ENCODE assay signal across 9 mouse cellular contexts in the genomic region with DNA sequence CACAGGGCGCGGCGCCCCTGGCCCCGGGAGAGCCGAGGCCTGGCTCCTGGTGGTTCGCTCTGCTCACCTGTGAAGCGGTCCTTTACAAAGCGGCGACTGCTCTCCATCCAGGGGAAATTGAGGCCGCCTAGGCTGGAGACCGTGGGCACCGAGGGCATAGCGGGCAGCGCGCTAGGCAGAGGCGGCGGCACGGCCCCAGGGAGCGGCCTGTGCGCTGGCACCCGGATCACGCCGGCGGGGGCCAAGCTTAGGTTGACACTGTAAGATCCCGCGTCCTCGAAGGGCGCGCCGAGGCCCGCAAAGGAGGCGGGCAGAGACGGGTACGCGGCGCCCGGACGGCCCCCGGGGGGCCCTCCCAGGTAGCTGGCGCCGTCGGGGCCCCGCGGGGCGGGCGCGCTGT. TPM values are rescaled to one million over a fixed set of nuclear protein-coding genes. Genes with fewer than 3 reads are reported as not detected.
DNase-seq lines count a peak whose midpoint lies in the region; ATAC-seq lines count a peak whose summit lies in the region.
"Had no signal": no experiment of that assay in that cellular context is flagged by ENCODE, and none has a peak within 500 bp of the region (broad histone marks: within the 10 kb centered on the region; RNA-seq: fewer than 3 reads in every experiment).

No protein-coding gene starts in this region.

- H3K4me2 ChIP-seq in neural tube, embryonic 11.5 days (ENCODE audit: low read depth), result peak overlapping the region; percentile 49
- peak overlapping the region; percentile 48 for H3K4me2 ChIP-seq in limb, embryonic 15.5 days

- H3K27ac ChIP-seq in neural tube, embryonic 11.5 days (ENCODE audit: low read depth, low read length), result peak overlapping the region; percentile 42; the same call in 1 of the 2 replicates
- H3K27ac ChIP-seq in limb, embryonic 15.5 days, result no peak overlapping the region

- peak overlapping the region; percentile 43 for H3K4me3 ChIP-seq in neural tube, embryonic 11.5 days (ENCODE audit: low read depth, low read length)
- peak overlapping the region; percentile 35 for H3K4me3 ChIP-seq in limb, embryonic 15.5 days

- H3K36me3 ChIP-seq in neural tube, embryonic 11.5 days (ENCODE audit: control insufficient read depth, insufficient read depth, low read length), result no peaks in the 10 kb centered on the region
- no peaks in the 10 kb centered on the region for H3K36me3 ChIP-seq in limb, embryonic 15.5 days

- peak; percentile 54 for DNase-seq in cerebellum, adult 11-12 months
- no peak for DNase-seq in cerebellum, postnatal 4 days (ENCODE audit: low spot score in 2 of 2)
- DNase-seq in neural tube, embryonic 11.5 days (ENCODE audit: low spot score), result no peak
- no peak for DNase-seq in neural tube, embryonic 10.5 days (ENCODE audit: extremely low spot score, low spot score)
- DNase-seq in thymus, adult 18-20 months, result no peak
- DNase-seq in B cell, adult 2 months, result no peak
- DNase-seq: gastrocnemius, postnatal 14 days had no signal

- WGBS in neural tube, embryonic 11.5 days, result under 1% methylated on average over 35 of the region's 47 CpGs
- 2% methylated on average over 45 of the region's 47 CpGs for WGBS in limb, embryonic 15.5 days

- H3K4me1 ChIP-seq in neural tube, embryonic 11.5 days (ENCODE audit: control insufficient read depth, insufficient read depth, low read length), result peaks cover 27% of the 10 kb centered on the region
- peaks cover 45% of the 10 kb centered on the region for H3K4me1 ChIP-seq in limb, embryonic 15.5 days

- ATAC-seq in neural tube, embryonic 11.5 days (ENCODE audit: insufficient read depth, low FRiP score, low TSS enrichment), result peak; percentile 13; the same call in 1 of the 2 replicates
- ATAC-seq in limb, embryonic 15.5 days (ENCODE audit: insufficient number of reproducible peaks, low FRiP score, low TSS enrichment, low read depth), result no peak; the same call in 1 of the 2 replicates
- no peak for ATAC-seq in activated CD4-positive, CD25-positive, alpha-beta regulatory T cell, adult 4 months

- H3K9ac ChIP-seq in neural tube, embryonic 11.5 days (ENCODE audit: low read length), result peak overlapping the region; percentile 44
- no peak overlapping the region for H3K9ac ChIP-seq in limb, embryonic 15.5 days

- no peaks in the 10 kb centered on the region for H3K9me3 ChIP-seq in neural tube, embryonic 11.5 days (ENCODE audit: control insufficient read depth, low read length)
- no peaks in the 10 kb centered on the region for H3K9me3 ChIP-seq in limb, embryonic 15.5 days

- H3K27me3 ChIP-seq in neural tube, embryonic 11.5 days (ENCODE audit: control insufficient read depth, insufficient read depth, low read length), result peaks cover 94% of the 10 kb centered on the region
- peaks cover 98% of the 10 kb centered on the region for H3K27me3 ChIP-seq in limb, embryonic 15.5 days

RNA-seq across cellular contexts. Expression of a gene that starts 0.4 kb away (rescaled TPM):
- polyA plus RNA-seq in neural tube, embryonic 11.5 days (2014; fragmentation: Nextera tagmentation; extraction: Ambion mirVana), result 22.4 and 28.5 TPM in 2 replicates
- not detected in 2 replicates for polyA plus RNA-seq in limb, embryonic 15.5 days (2015; fragmentation: Nextera tagmentation; extraction: Ambion mirVana)
- polyA plus RNA-seq in activated CD4-positive, CD25-positive, alpha-beta regulatory T cell, adult 4 months (2017; shearing (Covaris generic)), result not detected

RNA-seq across cellular contexts. Expression of a gene that starts 40.0 kb away (rescaled TPM):
- 1,037 and 1,076 TPM in 2 replicates for polyA plus RNA-seq in neural tube, embryonic 11.5 days (2014; fragmentation: Nextera tagmentation; extraction: Ambion mirVana)
- 706 and 898 TPM in 2 replicates for polyA plus RNA-seq in limb, embryonic 15.5 days (2015; fragmentation: Nextera tagmentation; extraction: Ambion mirVana)
- 1,000 to 10,000 TPM; 1,545 to 1,596 TPM for polyA plus RNA-seq in activated CD4-positive, CD25-positive, alpha-beta regulatory T cell, adult 4 months (2017; shearing (Covaris generic))

RNA-seq across cellular contexts. Expression of a gene that starts 55.8 kb away (rescaled TPM):
- polyA plus RNA-seq in neural tube, embryonic 11.5 days (2014; fragmentation: Nextera tagmentation; extraction: Ambion mirVana), result 6.8 and 9.9 TPM in 2 replicates
- 14.5 and 18.4 TPM in 2 replicates for polyA plus RNA-seq in limb, embryonic 15.5 days (2015; fragmentation: Nextera tagmentation; extraction: Ambion mirVana)
- not detected for polyA plus RNA-seq in activated CD4-positive, CD25-positive, alpha-beta regulatory T cell, adult 4 months (2017; shearing (Covaris generic))

Comparison
In these comparisons a context has a peak if more than half of its experiments do, and no peak if none do; other contexts are left out.
1. RNA of a gene that starts 0.4 kb away (polyA plus RNA-seq): 22.4 to 28.5 TPM in neural tube, embryonic 11.5 days; not detected in limb, embryonic 15.5 days and not detected in activated CD4-positive, CD25-positive, alpha-beta regulatory T cell, adult 4 months; every median in the first group is over 10 times any median in the second.